12 mouse cellular contexts compared by ENCODE assay signal in genomic region chr11:100168071-100168470, GRCm38 (mm10). TPM values are rescaled to one million over a fixed set of nuclear protein-coding genes. Genes with fewer than 3 reads are reported as not detected.
DNase-seq lines count a peak whose midpoint lies in the region; TF ChIP-seq lines count a peak whose summit lies in the region.
"Had no signal": no experiment of that assay in that cellular context is flagged by ENCODE, and none has a peak within 500 bp of the region (broad histone marks: within the 10 kb centered on the region; RNA-seq: fewer than 3 reads in every experiment).

No protein-coding gene starts in this region.

- peaks cover 23% of the 10 kb centered on the region for H3K4me1 ChIP-seq in E14TG2a.4 (replicated peaks; ENCODE audit: low read depth, low read length)
- no peaks in the 10 kb centered on the region for H3K4me1 ChIP-seq in thymus, adult 2 months (replicated peaks; ENCODE audit: control insufficient read depth, insufficient read depth, low read length)
- H3K4me1 ChIP-seq: neural tube, embryonic 12.5 days had no signal

- peak; percentile 29 for DNase-seq in 3134 (ENCODE audit: extremely low read depth, insufficient read length, low spot score)
- DNase-seq in heart, postnatal 36 days, result peak; percentile 10 to 27
- DNase-seq in lung, postnatal 25 days (ENCODE audit: low spot score), result peak; percentile 77
- DNase-seq in thymus, postnatal 14 days, result no peak
- DNase-seq in thymus, adult 2 months, result no peak
- no peak for DNase-seq in right cerebral cortex, postnatal 10 days (ENCODE audit: low spot score in 2 of 2)
- no peak for DNase-seq in thymus, postnatal 36 days
- DNase-seq: thymus, adult 18-20 months had no signal

- H3K4me3 ChIP-seq in E14TG2a.4 (replicated peaks; ENCODE audit: low read length), result no peak overlapping the region
- H3K4me3 ChIP-seq in thymus, adult 2 months (ENCODE audit: control insufficient read depth, insufficient read depth, low read length), result no peak overlapping the region
- H3K4me3 ChIP-seq: layer of hippocampus, adult 2 months; neural tube, embryonic 12.5 days had no signal

- TF ChIP-seq POLR2A in thymus, adult 2 months (IDR thresholded peaks at IDR 0.05; ENCODE audit: control insufficient read depth, extremely low read depth, insufficient read depth, low read length, poor library complexity), result no peak

- no peaks in the 10 kb centered on the region for H3K9me3 ChIP-seq in E14TG2a.4 (ENCODE audit: low read length)
- H3K9me3 ChIP-seq: neural tube, embryonic 12.5 days had no signal

- H3K27me3 ChIP-seq in E14TG2a.4 (ENCODE audit: insufficient read depth, low read length), result peaks cover 8% of the 10 kb centered on the region
- no peaks in the 10 kb centered on the region for H3K27me3 ChIP-seq in thymus, adult 2 months (ENCODE audit: control insufficient read depth, insufficient read depth, low read length)
- H3K27me3 ChIP-seq: neural tube, embryonic 12.5 days had no signal

- TF ChIP-seq CTCF in E14TG2a.4 (conservative IDR thresholded peaks at IDR 0.05; ENCODE audit: low read length), result 0 out of 2 replicates have a peak, but pooled peaks have one; percentile 4
- no peak for TF ChIP-seq CTCF in thymus, adult 2 months (IDR thresholded peaks at IDR 0.05; ENCODE audit: borderline replicate concordance, control insufficient read depth, extremely low read depth, insufficient read depth, low read length, poor library complexity)

- H3K27ac ChIP-seq in thymus, adult 2 months (ENCODE audit: control insufficient read depth, insufficient read depth, low read length), result no peak overlapping the region
- H3K27ac ChIP-seq: layer of hippocampus, adult 2 months; neural tube, embryonic 12.5 days had no signal

- intact Hi-C loops in heart, postnatal 36 days (cut with DNase I), result loop anchor here (2.0 to 5.0 kb wide), 3 partner anchors 101 to 705 kb away; no protein-coding TSS in a partner anchor

- no peaks in the 10 kb centered on the region for H3K36me3 ChIP-seq in E14TG2a.4 (ENCODE audit: insufficient read depth, low read length)
- no peaks in the 10 kb centered on the region for H3K36me3 ChIP-seq in thymus, adult 2 months (ENCODE audit: control insufficient read depth, insufficient read depth, low read length)
- H3K36me3 ChIP-seq: neural tube, embryonic 12.5 days had no signal

- 81% methylated on average over 8 of the region's 8 CpGs for WGBS in thymus, adult 2 months

RNA-seq across cellular contexts. Expression of gene Krt19, which starts 19.6 kb away (rescaled TPM):
- total RNA-seq in heart, postnatal 36 days (2021), result 10 to 100 TPM in 1 of 2 experiments, 1 to 10 TPM in 1; 6.0 to 10.2 TPM
- 8.7 and 13.0 TPM in 2 replicates for polyA plus RNA-seq in thymus, adult 2 months (2012; rRNA removed)
- total RNA-seq: layer of hippocampus, adult 2 months had no signal

RNA-seq across cellular contexts. Expression of gene Krt9, which starts 25.0 kb away (rescaled TPM):
- not detected for total RNA-seq in heart, postnatal 36 days (2021)
- 0.31 and 0.42 TPM in 2 replicates for polyA plus RNA-seq in thymus, adult 2 months (2012; rRNA removed)
- polyA plus RNA-seq: liver, embryonic 16.5 days had no signal

RNA-seq across cellular contexts. Expression of gene Krt15, which starts 32.3 kb away (rescaled TPM):
- total RNA-seq in heart, postnatal 36 days (2021), result not detected
- 0.85 and 1.1 TPM in 2 replicates for polyA plus RNA-seq in thymus, adult 2 months (2012; rRNA removed)

RNA-seq across cellular contexts. Expression of gene Krt14, which starts 39.3 kb away (rescaled TPM):
- under 1 TPM; 0.19 to 0.61 TPM for total RNA-seq in heart, postnatal 36 days (2021)
- polyA plus RNA-seq in thymus, adult 2 months (2012; rRNA removed), result 59.7 and 80.7 TPM in 2 replicates
- total RNA-seq: layer of hippocampus, adult 2 months had no signal

RNA-seq across cellular contexts. Expression of gene Krt13, which starts 46.7 kb away (rescaled TPM):
- not detected for total RNA-seq in heart, postnatal 36 days (2021)
- polyA plus RNA-seq in thymus, adult 2 months (2012; rRNA removed), result 0.92 and 0.98 TPM in 2 replicates
- total RNA-seq: layer of hippocampus, adult 2 months had no signal
- polyA plus RNA-seq: liver, embryonic 16.5 days had no signal

Comparison
In these comparisons a context has a peak if more than half of its experiments do, and no peak if none do; other contexts are left out.
1. DNase-seq: peak in 3134 (single experiment), heart, postnatal 36 days (2 of 2) and lung, postnatal 25 days (single experiment); none in thymus, postnatal 14 days (single experiment), thymus, adult 2 months (single experiment), right cerebral cortex, postnatal 10 days (0 of 2) and thymus, postnatal 36 days (0 of 2).